12 mouse cellular contexts compared by ENCODE assay signal in genomic region chr1:154771111-154771510, GRCm38 (mm10).
"Had no signal": no experiment of that assay in that cellular context is flagged by ENCODE, and none has a peak within 500 bp of the region (broad histone marks: within the 10 kb centered on the region; RNA-seq: fewer than 3 reads in every experiment).

No protein-coding gene starts in this region.

- DNase-seq: kidney, postnatal 10 days; kidney, postnatal 36 days; layer of hippocampus, postnatal 36 days; liver, embryonic 13.5 days; lung, adult 2 months; lung, postnatal 14 days; lung, postnatal 4 days; retina, postnatal 1 day; right cerebral cortex, postnatal 25 days; spleen, adult 18-20 months; thymus, adult 18-20 months; thymus, postnatal 4 days had no signal
